Mouse (Mus musculus): ENCODE data around the gene Cpd. TPM values are rescaled to one million over a fixed set of nuclear protein-coding genes. Genes with fewer than 3 reads are reported as not detected.
"Not testable (repeated sequence)": the region's sequence is repeated elsewhere in the genome, so short reads cannot be mapped to it uniquely, and the experiment has no call there.

Gene Cpd
- polyA plus RNA-seq, 1 experiment from 2014 or later, result 14.5 TPM

- Histone ChIP-seq H3K27me3 (replicated peaks; ENCODE audit: control insufficient read depth, insufficient read depth, low read length) (no peaks in the 10 kb centered on the region), H3K36me3 (ENCODE audit: control insufficient read depth, insufficient read depth, low read length) (peaks cover 7% of the 10 kb centered on the region; the same call in 1 of the 2 replicates), H3K27ac (ENCODE audit: low read depth, low read length) (no peak overlapping the region), H3K9ac (ENCODE audit: low read depth, low read length) (no peak overlapping the region), H3K4me1 (replicated peaks; ENCODE audit: control insufficient read depth, insufficient read depth, low read length) (no peaks in the 10 kb centered on the region), H3K4me3 (ENCODE audit: low read depth, low read length) (no peak overlapping the region), H3K9me3 (ENCODE audit: control insufficient read depth, low read length) (no peaks in the 10 kb centered on the region), H3K4me2 (no peak overlapping the region)
- ATAC-seq (replicated peaks; ENCODE audit: low FRiP score), result no peak
- no peak for DNase-seq (ENCODE audit: low spot score)
- WGBS, result 69% methylated on average over 3 of the region's 3 CpGs
Measured at GRCm38 (mm10) chr11:76809450-76809849, 37.4 kb downstream of the Cpd start.

GRCm38 (mm10) chr11:76808550-76808949 lies 38.3 kb downstream of the Cpd start:
- no peaks in the 10 kb centered on the region for H3K4me1 ChIP-seq (replicated peaks; ENCODE audit: control insufficient read depth, insufficient read depth, low read length)
- ATAC-seq (replicated peaks; ENCODE audit: low FRiP score) (no peak), DNase-seq (ENCODE audit: low spot score) (no peak)
- no peak overlapping the region for H3K27ac ChIP-seq (ENCODE audit: low read depth, low read length)
- peaks cover 7% of the 10 kb centered on the region; the same call in 1 of the 2 replicates for H3K36me3 ChIP-seq (ENCODE audit: control insufficient read depth, insufficient read depth, low read length)
- no peaks in the 10 kb centered on the region for H3K27me3 ChIP-seq (replicated peaks; ENCODE audit: control insufficient read depth, insufficient read depth, low read length)
- no peak overlapping the region for H3K9ac ChIP-seq (ENCODE audit: low read depth, low read length)
- H3K4me3 ChIP-seq (ENCODE audit: low read depth, low read length), result no peak overlapping the region
- WGBS, result 86% methylated on average over 7 of the region's 7 CpGs
- no peak overlapping the region for H3K4me2 ChIP-seq
- no peaks in the 10 kb centered on the region for H3K9me3 ChIP-seq (ENCODE audit: control insufficient read depth, low read length)

GRCm38 (mm10) chr11:76807007-76807679 lies 39.7 kb downstream of the Cpd start:
- no peak for ATAC-seq (replicated peaks; ENCODE audit: low FRiP score)
- peaks cover 7% of the 10 kb centered on the region; the same call in 1 of the 2 replicates for H3K36me3 ChIP-seq (ENCODE audit: control insufficient read depth, insufficient read depth, low read length)
- no peaks in the 10 kb centered on the region for H3K27me3 ChIP-seq (replicated peaks; ENCODE audit: control insufficient read depth, insufficient read depth, low read length)

GRCm38 (mm10) chr11:76806026-76806425 lies 40.8 kb downstream of the Cpd start:
- Histone ChIP-seq H3K4me1 (replicated peaks; ENCODE audit: control insufficient read depth, insufficient read depth, low read length) (no peaks in the 10 kb centered on the region), H3K4me2 (no peak overlapping the region), H3K4me3 (ENCODE audit: low read depth, low read length) (no peak overlapping the region), H3K36me3 (ENCODE audit: control insufficient read depth, insufficient read depth, low read length) (peaks cover 10% of the 10 kb centered on the region; the same call in 1 of the 2 replicates), H3K27ac (ENCODE audit: low read depth, low read length) (no peak overlapping the region), H3K27me3 (replicated peaks; ENCODE audit: control insufficient read depth, insufficient read depth, low read length) (no peaks in the 10 kb centered on the region), H3K9ac (ENCODE audit: low read depth, low read length) (no peak overlapping the region), H3K9me3 (ENCODE audit: control insufficient read depth, low read length) (no peaks in the 10 kb centered on the region)
- DNase-seq (ENCODE audit: low spot score) (no peak), ATAC-seq (replicated peaks; ENCODE audit: low FRiP score) (no peak)
- WGBS, result 80% methylated on average over 4 of the region's 4 CpGs

More at GRCm38 (mm10) chr11:76807007-76807679, 39.7 kb downstream of the Cpd start:
- WGBS, result 94% methylated on average over 3 of the region's 3 CpGs
- Histone ChIP-seq H3K4me3 (ENCODE audit: low read depth, low read length) (no peak overlapping the region), H3K9ac (ENCODE audit: low read depth, low read length) (no peak overlapping the region), H3K9me3 (ENCODE audit: control insufficient read depth, low read length) (no peaks in the 10 kb centered on the region), H3K4me1 (replicated peaks; ENCODE audit: control insufficient read depth, insufficient read depth, low read length) (no peaks in the 10 kb centered on the region), H3K27ac (ENCODE audit: low read depth, low read length) (no peak overlapping the region), H3K4me2 (no peak overlapping the region)
- DNase-seq (ENCODE audit: low spot score), result no peak

GRCm38 (mm10) chr11:76805072-76805471 lies 41.7 kb downstream of the Cpd start:
- not testable (repeated sequence) for H3K9ac ChIP-seq (ENCODE audit: low read depth, low read length); H3K4me3 ChIP-seq (ENCODE audit: low read depth, low read length); H3K4me1 ChIP-seq (replicated peaks; ENCODE audit: control insufficient read depth, insufficient read depth, low read length); ATAC-seq (replicated peaks; ENCODE audit: low FRiP score); H3K4me2 ChIP-seq; H3K27ac ChIP-seq (ENCODE audit: low read depth, low read length); H3K36me3 ChIP-seq (ENCODE audit: control insufficient read depth, insufficient read depth, low read length); H3K9me3 ChIP-seq (ENCODE audit: control insufficient read depth, low read length); H3K27me3 ChIP-seq (replicated peaks; ENCODE audit: control insufficient read depth, insufficient read depth, low read length); DNase-seq (ENCODE audit: low spot score)
- WGBS, result 83% methylated on average over 3 of the region's 4 CpGs

- H3K4me1 ChIP-seq (replicated peaks; ENCODE audit: control insufficient read depth, insufficient read depth, low read length), result no peaks in the 10 kb centered on the region
- H3K9me3 ChIP-seq (ENCODE audit: control insufficient read depth, low read length), result no peaks in the 10 kb centered on the region
- no peak overlapping the region for H3K9ac ChIP-seq (ENCODE audit: low read depth, low read length)
- peaks cover 10% of the 10 kb centered on the region; the same call in 1 of the 2 replicates for H3K36me3 ChIP-seq (ENCODE audit: control insufficient read depth, insufficient read depth, low read length)
- H3K27ac ChIP-seq (ENCODE audit: low read depth, low read length), result no peak overlapping the region
- H3K27me3 ChIP-seq (replicated peaks; ENCODE audit: control insufficient read depth, insufficient read depth, low read length), result no peaks in the 10 kb centered on the region
- DNase-seq (ENCODE audit: low spot score) (no peak), ATAC-seq (replicated peaks; ENCODE audit: low FRiP score) (no peak)
- no peak overlapping the region for H3K4me2 ChIP-seq
- WGBS, result 85% methylated on average over 3 of the region's 3 CpGs
- H3K4me3 ChIP-seq (ENCODE audit: low read depth, low read length), result no peak overlapping the region
Measured at GRCm38 (mm10) chr11:76803266-76803665, 43.6 kb downstream of the Cpd start.

- no peaks in the 10 kb centered on the region for H3K4me1 ChIP-seq (replicated peaks; ENCODE audit: control insufficient read depth, insufficient read depth, low read length)
- H3K4me3 ChIP-seq (ENCODE audit: low read depth, low read length), result no peak overlapping the region
- no peak for DNase-seq (ENCODE audit: low spot score)
- 0 out of 2 replicates have a peak, but pooled peaks cover 10% of the 10 kb centered on the region for H3K36me3 ChIP-seq (ENCODE audit: control insufficient read depth, insufficient read depth, low read length)
- ATAC-seq (replicated peaks; ENCODE audit: low FRiP score), result no peak
- H3K4me2 ChIP-seq, result no peak overlapping the region
- 89% methylated on average over 6 of the region's 6 CpGs for WGBS
- H3K9me3 ChIP-seq (ENCODE audit: control insufficient read depth, low read length), result no peaks in the 10 kb centered on the region
- H3K9ac ChIP-seq (ENCODE audit: low read depth, low read length), result no peak overlapping the region
- no peak overlapping the region for H3K27ac ChIP-seq (ENCODE audit: low read depth, low read length)
- no peaks in the 10 kb centered on the region for H3K27me3 ChIP-seq (replicated peaks; ENCODE audit: control insufficient read depth, insufficient read depth, low read length)
Measured at GRCm38 (mm10) chr11:76797236-76797635, 49.6 kb downstream of the Cpd start.

- no peaks in the 10 kb centered on the region for H3K9me3 ChIP-seq (ENCODE audit: control insufficient read depth, low read length)
- 89% methylated on average over 5 of the region's 5 CpGs for WGBS
- DNase-seq (ENCODE audit: low spot score) (no peak), ATAC-seq (replicated peaks; ENCODE audit: low FRiP score) (no peak)
- H3K9ac ChIP-seq (ENCODE audit: low read depth, low read length), result no peak overlapping the region
- H3K27ac ChIP-seq (ENCODE audit: low read depth, low read length), result no peak overlapping the region
- no peaks in the 10 kb centered on the region for H3K4me1 ChIP-seq (replicated peaks; ENCODE audit: control insufficient read depth, insufficient read depth, low read length)
- H3K36me3 ChIP-seq (ENCODE audit: control insufficient read depth, insufficient read depth, low read length), result 0 out of 2 replicates have a peak, but pooled peaks cover 7% of the 10 kb centered on the region
- no peak overlapping the region for H3K4me2 ChIP-seq
- H3K4me3 ChIP-seq (ENCODE audit: low read depth, low read length), result no peak overlapping the region
- H3K27me3 ChIP-seq (replicated peaks; ENCODE audit: control insufficient read depth, insufficient read depth, low read length), result no peaks in the 10 kb centered on the region
Measured at GRCm38 (mm10) chr11:76795326-76795725, 51.5 kb downstream of the Cpd start.

GRCm38 (mm10) chr11:76791331-76791730 lies 55.5 kb downstream of the Cpd start:
- Histone ChIP-seq H3K27ac (ENCODE audit: low read depth, low read length) (no peak overlapping the region), H3K4me1 (replicated peaks; ENCODE audit: control insufficient read depth, insufficient read depth, low read length) (no peaks in the 10 kb centered on the region), H3K4me3 (ENCODE audit: low read depth, low read length) (no peak overlapping the region), H3K36me3 (ENCODE audit: control insufficient read depth, insufficient read depth, low read length) (no peaks in the 10 kb centered on the region), H3K4me2 (no peak overlapping the region), H3K9ac (ENCODE audit: low read depth, low read length) (no peak overlapping the region), H3K9me3 (ENCODE audit: control insufficient read depth, low read length) (no peaks in the 10 kb centered on the region), H3K27me3 (replicated peaks; ENCODE audit: control insufficient read depth, insufficient read depth, low read length) (no peaks in the 10 kb centered on the region)
- DNase-seq (ENCODE audit: low spot score) (no peak), ATAC-seq (replicated peaks; ENCODE audit: low FRiP score) (no peak)
- WGBS, result 90% methylated on average over 7 of the region's 7 CpGs

Data from liver, embryonic 11.5 days (tissue).